Mouse (Mus musculus) liver, embryonic 18 days (tissue): ENCODE results near the gene H2-Aa. TPM values are rescaled to one million over a fixed set of nuclear protein-coding genes. Genes with fewer than 3 reads are reported as not detected.

Source experiments
- polyA plus RNA-seq: library from polyadenylated mRNA; depleted of rRNA; stranded (reverse); fragments of >200 nt; gene quantifications from 2 replicates; pipeline ENCODE4 v1.2.3, GENCODE M21; 2012; rRNA removed

Gene H2-Aa
- 5.1 and 7.7 TPM in 2 replicates for polyA plus RNA-seq

DNA sequence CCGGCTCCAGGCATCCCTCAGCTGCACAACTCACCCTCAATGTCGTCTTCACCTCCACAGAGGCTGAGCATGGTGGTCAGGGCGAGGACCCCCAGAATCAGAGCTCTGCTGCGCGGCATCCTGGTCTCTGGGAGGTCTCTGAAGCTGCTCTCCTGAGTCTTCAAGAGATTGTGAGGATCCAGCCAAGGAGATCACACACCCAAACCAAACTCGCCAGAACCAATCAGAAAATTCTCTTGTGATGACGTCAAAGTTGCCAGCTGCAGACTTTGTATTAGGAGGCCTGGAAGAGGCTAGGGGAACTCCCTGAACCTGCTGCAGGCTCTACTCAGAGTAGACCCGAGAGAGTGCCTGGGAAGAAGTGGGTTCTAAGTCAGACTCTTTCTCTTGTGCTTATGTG lies at the start of gene H2-Aa:
Gene H2-Aa (minus strand): TSS at position 176 of the 400 bp plus-strand sequence.

DNA sequence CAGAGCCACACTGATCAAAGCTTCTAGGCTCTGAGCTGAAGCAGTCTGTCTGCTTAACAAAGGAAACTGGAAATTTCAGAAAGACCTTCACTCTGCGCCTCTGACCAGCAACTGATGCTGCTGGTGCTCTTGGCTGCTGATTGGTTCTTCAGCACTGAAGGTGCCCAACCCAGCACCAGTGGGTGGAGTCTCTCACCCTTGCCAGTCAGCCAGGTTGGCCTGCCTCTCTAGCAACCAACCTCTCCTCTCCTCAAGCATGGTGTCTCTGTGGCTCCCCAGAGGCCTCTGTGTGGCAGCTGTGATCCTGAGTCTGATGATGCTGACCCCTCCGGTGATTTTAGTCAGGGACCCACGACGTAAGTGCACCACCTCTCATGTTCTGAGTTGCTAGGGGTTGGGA lies 37.8 kb upstream of the H2-Aa start, which contains the start of gene H2-Eb2:
Gene H2-Eb2 (plus strand): TSS at position 230 of the 400 bp plus-strand sequence.

DNA sequence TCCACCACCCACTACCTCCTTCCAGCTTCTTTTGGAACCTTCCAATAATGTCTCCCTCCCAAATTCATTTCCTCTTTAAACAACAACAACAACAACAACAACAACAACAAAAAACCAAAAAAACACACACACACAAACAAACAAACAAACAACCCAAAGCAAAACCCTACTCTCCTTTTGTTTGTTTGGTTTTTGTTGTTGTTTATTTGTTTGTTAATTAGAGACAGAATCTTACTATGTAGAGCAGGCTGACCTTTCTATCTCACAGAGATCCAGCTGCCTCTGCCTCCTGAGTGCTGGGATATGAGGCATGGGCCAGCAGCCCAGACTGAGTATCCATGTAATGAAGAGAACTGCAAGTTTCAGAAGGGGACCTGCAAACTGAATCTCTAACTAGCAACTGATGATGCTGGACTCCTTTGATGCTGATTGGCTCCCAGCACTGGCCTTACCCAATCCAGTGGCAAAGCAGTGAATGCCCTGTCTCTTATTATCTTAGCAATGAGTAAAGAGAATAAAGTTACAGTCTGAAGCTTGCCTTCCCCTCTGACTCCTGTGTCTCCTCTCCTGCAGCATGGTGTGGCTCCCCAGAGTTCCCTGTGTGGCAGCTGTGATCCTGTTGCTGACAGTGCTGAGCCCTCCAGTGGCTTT lies 17.9 kb upstream of the H2-Aa start, which contains the start of gene H2-Eb1:
Gene H2-Eb1 (plus strand): TSS at position 488 of the 651 bp plus-strand sequence.

DNA sequence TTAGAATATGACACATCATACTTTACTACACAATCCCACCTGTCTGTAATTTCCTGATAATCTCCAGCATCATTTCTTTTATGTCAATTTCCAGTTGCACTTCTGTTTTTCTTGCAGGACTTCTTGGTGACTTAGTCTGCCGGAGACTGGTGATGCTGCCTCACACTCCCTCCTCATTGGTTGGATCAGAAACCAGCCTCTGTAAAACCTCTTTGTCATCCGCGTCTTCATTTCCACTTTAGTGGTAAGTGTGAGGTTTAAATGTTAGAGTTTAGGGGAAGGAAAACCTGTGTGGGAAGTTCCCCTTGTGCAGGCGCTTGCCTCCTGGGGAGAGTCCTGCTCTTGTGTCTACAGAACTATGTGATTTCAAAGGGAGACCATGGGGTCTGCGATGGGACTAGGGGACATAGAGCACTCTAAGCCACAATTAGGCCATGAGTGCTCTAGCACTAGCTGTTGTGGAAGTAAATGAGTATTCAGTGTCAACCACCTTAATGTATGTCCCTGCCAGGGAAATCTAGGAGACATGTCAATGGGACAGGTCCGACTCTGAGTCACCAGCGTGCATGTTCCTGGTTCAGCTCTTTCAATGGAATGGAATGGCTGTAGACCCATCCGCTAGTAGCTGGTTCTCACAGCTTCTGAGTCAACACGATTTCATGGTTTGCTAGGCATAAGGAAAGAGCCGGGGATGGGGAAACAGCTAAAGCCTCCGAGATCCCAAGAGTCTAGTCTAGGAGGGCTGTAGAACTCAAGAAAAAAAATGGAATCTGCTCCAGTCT lies 29.8 kb downstream of the H2-Aa start, which contains the start of gene H2-Ab1:
Gene H2-Ab1 (plus strand): TSS at position 96 of the 782 bp plus-strand sequence.

DNA sequence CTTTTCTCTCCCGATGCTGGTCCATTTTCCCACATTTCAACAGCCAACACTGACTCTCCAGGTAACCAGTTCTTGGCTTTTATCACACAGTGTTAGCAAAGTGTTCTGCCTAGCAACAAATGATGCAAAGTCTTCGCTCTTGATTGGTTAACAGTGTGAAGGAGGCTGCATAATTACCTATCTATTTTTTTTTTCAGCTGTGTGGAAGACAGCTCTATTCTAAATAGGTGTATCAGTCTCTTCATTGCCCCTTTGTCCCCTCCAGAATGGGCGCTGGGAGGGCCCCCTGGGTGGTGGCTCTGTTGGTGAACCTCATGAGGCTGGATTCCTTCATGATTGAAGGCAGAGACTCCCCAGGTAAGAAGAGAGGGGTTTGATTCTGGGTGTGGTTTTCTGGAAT lies 48.9 kb downstream of the H2-Aa start, which contains the start of gene H2-Ob:
Gene H2-Ob (plus strand): TSS at position 198 of the 400 bp plus-strand sequence.

Other genes starting within 250 kb of the H2-Aa start
- gene Col11a2, start 248.4 kb downstream of the H2-Aa start, polyA plus RNA-seq = 0.48 and 0.67 TPM in 2 replicates
- 0.81 and 1.1 TPM in 2 replicates for gene H2-Oa, start 195.5 kb downstream of the H2-Aa start, polyA plus RNA-seq
- gene H2-DMa, start 168.3 kb downstream of the H2-Aa start, polyA plus RNA-seq = 4.5 and 5.3 TPM in 2 replicates
- gene Brd2, start 165.2 kb downstream of the H2-Aa start, polyA plus RNA-seq = 45.0 and 46.4 TPM in 2 replicates
- 0.83 and 0.86 TPM in 2 replicates for gene H2-DMb2, start 144.5 kb downstream of the H2-Aa start, polyA plus RNA-seq
- gene H2-DMb1, start 134.8 kb downstream of the H2-Aa start, polyA plus RNA-seq = 2.5 and 2.6 TPM in 2 replicates
- gene Tap1, start 100.3 kb downstream of the H2-Aa start, polyA plus RNA-seq = 8.9 and 10.8 TPM in 2 replicates
- gene Psmb9, start 100.1 kb downstream of the H2-Aa start, polyA plus RNA-seq = 14.2 and 19.7 TPM in 2 replicates
- 26.6 and 37.5 TPM in 2 replicates for gene Psmb8, start 90.1 kb downstream of the H2-Aa start, polyA plus RNA-seq
- gene Tap2, start 84.3 kb downstream of the H2-Aa start, polyA plus RNA-seq = 7.1 and 7.6 TPM in 2 replicates
- gene H2-Ob, start 48.9 kb downstream of the H2-Aa start, polyA plus RNA-seq = 2.0 and 2.7 TPM in 2 replicates
- 10.6 and 13.2 TPM in 2 replicates for gene H2-Ab1, start 30.1 kb downstream of the H2-Aa start, polyA plus RNA-seq
- gene H2-Eb1, start 18.0 kb upstream of the H2-Aa start, polyA plus RNA-seq = 2.8 and 4.2 TPM in 2 replicates
- 0.01 TPM in 2 replicates for gene H2-Eb2, start 37.8 kb upstream of the H2-Aa start, polyA plus RNA-seq
- 0.03 and 0.07 TPM in 2 replicates for gene Btnl2, start 67.0 kb upstream of the H2-Aa start, polyA plus RNA-seq
- 0.06 TPM in 1 of 2 replicates, not detected in the other for gene Btnl1, start 89.3 kb upstream of the H2-Aa start, polyA plus RNA-seq
- 0.19 and 0.24 TPM in 2 replicates for gene BC051142, start 111.0 kb upstream of the H2-Aa start, polyA plus RNA-seq
- 0.04 TPM in 1 of 2 replicates, not detected in the other for gene Btnl4, start 189.5 kb upstream of the H2-Aa start, polyA plus RNA-seq
- gene Btnl6, start 229.5 kb upstream of the H2-Aa start, polyA plus RNA-seq = 0.07 TPM in 1 of 2 replicates, not detected in the other